Mouse (Mus musculus): ENCODE results near the gene Furin. TPM values are rescaled to one million over a fixed set of nuclear protein-coding genes. Genes with fewer than 3 reads are reported as not detected.

The Furin gene
- polyA plus RNA-seq, 1 experiment from 2014 or later = 10.0 TPM

Other genes with a start within 250 kb of the Furin start
- 8.3 and 9.0 TPM in 2 replicates for gene Sema4b, start 218.6 kb downstream of the Furin start, polyA plus RNA-seq (2014; fragmentation: Nextera tagmentation; extraction: Ambion mirVana)
- gene Cib1, start 172.6 kb downstream of the Furin start, polyA plus RNA-seq (2014; fragmentation: Nextera tagmentation; extraction: Ambion mirVana) = 55.5 and 60.8 TPM in 2 replicates
- 4.6 and 4.8 TPM in 2 replicates for gene Gdpgp1, start 172.6 kb downstream of the Furin start, polyA plus RNA-seq (2014; fragmentation: Nextera tagmentation; extraction: Ambion mirVana)
- gene Ttll13, start 159.1 kb downstream of the Furin start, polyA plus RNA-seq (2014; fragmentation: Nextera tagmentation; extraction: Ambion mirVana) = 0.30 and 0.91 TPM in 2 replicates
- 47.4 and 49.0 TPM in 2 replicates for gene Ngrn, start 144.2 kb downstream of the Furin start, polyA plus RNA-seq (2014; fragmentation: Nextera tagmentation; extraction: Ambion mirVana)
- gene Vps33b, start 135.8 kb downstream of the Furin start, polyA plus RNA-seq (2014; fragmentation: Nextera tagmentation; extraction: Ambion mirVana) = 13.0 and 18.9 TPM in 2 replicates
- gene Prc1, start 111.0 kb downstream of the Furin start, polyA plus RNA-seq (2014; fragmentation: Nextera tagmentation; extraction: Ambion mirVana) = 150 and 152 TPM in 2 replicates
- 10.5 and 11.0 TPM in 2 replicates for gene Rccd1, start 81.0 kb downstream of the Furin start, polyA plus RNA-seq (2014; fragmentation: Nextera tagmentation; extraction: Ambion mirVana)
- gene Unc45a, start 64.4 kb downstream of the Furin start, polyA plus RNA-seq (2014; fragmentation: Nextera tagmentation; extraction: Ambion mirVana) = 34.7 and 38.0 TPM in 2 replicates
- 25.7 and 27.5 TPM in 2 replicates for gene Hddc3, start 62.3 kb downstream of the Furin start, polyA plus RNA-seq (2014; fragmentation: Nextera tagmentation; extraction: Ambion mirVana)
- 12.5 and 15.1 TPM in 2 replicates for gene Man2a2, start 34.1 kb downstream of the Furin start, polyA plus RNA-seq (2014; fragmentation: Nextera tagmentation; extraction: Ambion mirVana)
- gene Fes, start 17.5 kb downstream of the Furin start, polyA plus RNA-seq (2014; fragmentation: Nextera tagmentation; extraction: Ambion mirVana) = 7.6 and 8.4 TPM in 2 replicates
- gene Blm, start 129.7 kb upstream of the Furin start, polyA plus RNA-seq (2014; fragmentation: Nextera tagmentation; extraction: Ambion mirVana) = 51.8 and 59.0 TPM in 2 replicates

All from limb, embryonic 11.5 days (tissue).